Mouse (Mus musculus): ENCODE data around the gene Bysl. TPM values are rescaled to one million over a fixed set of nuclear protein-coding genes. Genes with fewer than 3 reads are reported as not detected.
"Not testable (repeated sequence)": the region's sequence is repeated elsewhere in the genome, so short reads cannot be mapped to it uniquely, and the experiment has no call there.

Gene Bysl
- total and polyA plus RNA-seq, 3 experiments = 69.3 to 85.4 TPM; not detected in 1

- DNase-seq (ENCODE audit: low read depth, low spot score) = no peak
- Histone ChIP-seq H3K4me3 (ENCODE audit: control insufficient read depth in 1 of 2, insufficient read depth in 1 of 2, low read depth in 2 of 2, low read length in 2 of 2) (no peak overlapping the region), H3K4me1 (ENCODE audit: control insufficient read depth in 1 of 2, insufficient read depth in 2 of 2, low read length in 2 of 2) (peaks cover 0 to 9% of the 10 kb centered on the region in 2 experiments; a peak in 1 of 4 replicates), H3K79me2 (ENCODE audit: control insufficient read depth, insufficient read depth, low read length, poor library complexity) (peaks cover 10% of the 10 kb centered on the region), H3K9me3 (replicated peaks; ENCODE audit: insufficient read depth, low read length) (no peaks in the 10 kb centered on the region), H3K36me3 (ENCODE audit: control insufficient read depth in 1 of 2, insufficient read depth in 2 of 2, low read length in 2 of 2) (peaks cover 4 to 9% of the 10 kb centered on the region in 2 experiments), H3K9ac (ENCODE audit: control insufficient read depth, low read depth, low read length, poor library complexity, severe bottlenecking) (no peak overlapping the region), H3K27ac (ENCODE audit: control insufficient read depth, low read depth, low read length) (no peak overlapping the region), H3K27me3 (ENCODE audit: control insufficient read depth in 1 of 2, insufficient read depth in 2 of 2, low read length in 2 of 2) (no peaks in the 10 kb centered on the region)
- no peak for TF ChIP-seq JUND (IDR thresholded peaks at IDR 0.05; ENCODE audit: low read depth, low read length)
- TF ChIP-seq MYB (IDR thresholded peaks at IDR 0.05; ENCODE audit: low read depth, low read length) = no peak
- TF ChIP-seq EP300 (IDR thresholded peaks at IDR 0.05; ENCODE audit: low read depth in 1 of 2, low read length in 2 of 2) = no peak
- TF ChIP-seq BHLHE40 (IDR thresholded peaks at IDR 0.05; ENCODE audit: borderline replicate concordance, low read depth, low read length) = no peak
- no peak for TF ChIP-seq UBTF (IDR thresholded peaks at IDR 0.05; ENCODE audit: borderline replicate concordance, insufficient read depth, low read depth, low read length)
- TF ChIP-seq GATA1 (IDR thresholded peaks at IDR 0.05; ENCODE audit: low read depth, low read length) = no peak
Measured at GRCm38 (mm10) chr17:47625088-47625487, 13.8 kb upstream of the Bysl start.

- not testable (repeated sequence) for H3K4me3 ChIP-seq (ENCODE audit: control insufficient read depth in 1 of 2, insufficient read depth in 1 of 2, low read depth in 2 of 2, low read length in 2 of 2); H3K4me1 ChIP-seq (ENCODE audit: control insufficient read depth in 1 of 2, insufficient read depth in 2 of 2, low read length in 2 of 2); H3K36me3 ChIP-seq (ENCODE audit: control insufficient read depth in 1 of 2, insufficient read depth in 2 of 2, low read length in 2 of 2); H3K9me3 ChIP-seq (replicated peaks; ENCODE audit: insufficient read depth, low read length); H3K27ac ChIP-seq (ENCODE audit: control insufficient read depth, low read depth, low read length); H3K27me3 ChIP-seq (ENCODE audit: control insufficient read depth in 1 of 2, insufficient read depth in 2 of 2, low read length in 2 of 2); H3K9ac ChIP-seq (ENCODE audit: control insufficient read depth, low read depth, low read length, poor library complexity, severe bottlenecking); H3K79me2 ChIP-seq (ENCODE audit: control insufficient read depth, insufficient read depth, low read length, poor library complexity)
- DNase-seq (ENCODE audit: low read depth, low spot score) = peak; percentile 43
- peak in 2 of 3 experiments; percentile 25 to 39; a peak in 2 of 6 replicates for TF ChIP-seq CTCF (IDR thresholded peaks at IDR 0.05 in 2 of 3, conservative IDR thresholded peaks at IDR 0.05 in 1 of 3; ENCODE audit: control insufficient read depth in 1 of 3, insufficient read depth in 1 of 3, low read depth in 2 of 3, low read length in 3 of 3, poor library complexity in 1 of 3, severe bottlenecking in 1 of 3)
Measured at GRCm38 (mm10) chr17:47624572-47624971, 13.3 kb upstream of the Bysl start.

GRCm38 (mm10) chr17:47622912-47623554, 11.7 kb upstream of the Bysl start:
- no peak overlapping the region for H3K27ac ChIP-seq (ENCODE audit: control insufficient read depth, low read depth, low read length)
- H3K4me3 ChIP-seq (ENCODE audit: control insufficient read depth in 1 of 2, insufficient read depth in 1 of 2, low read depth in 2 of 2, low read length in 2 of 2) = no peak overlapping the region
- no peak for TF ChIP-seq MAFK (IDR thresholded peaks at IDR 0.05; ENCODE audit: borderline replicate concordance, low read depth, low read length)
- TF ChIP-seq ZNF384 (IDR thresholded peaks at IDR 0.05; ENCODE audit: low read depth, low read length) = no peak
- TF ChIP-seq TAL1 (IDR thresholded peaks at IDR 0.05; ENCODE audit: low read length) = no peak
- no peak for TF ChIP-seq CHD1 (IDR thresholded peaks at IDR 0.05; ENCODE audit: low read depth, low read length)
- TF ChIP-seq MAZ (IDR thresholded peaks at IDR 0.05; ENCODE audit: low read depth, low read length) = no peak
- TF ChIP-seq RCOR1 (IDR thresholded peaks at IDR 0.05; ENCODE audit: low read depth, low read length) = no peak
- TF ChIP-seq TBP (IDR thresholded peaks at IDR 0.05; ENCODE audit: low read depth, low read length) = no peak
- no peaks in the 10 kb centered on the region for H3K27me3 ChIP-seq (ENCODE audit: control insufficient read depth in 1 of 2, insufficient read depth in 2 of 2, low read length in 2 of 2)
- H3K9me3 ChIP-seq (replicated peaks; ENCODE audit: insufficient read depth, low read length) = no peaks in the 10 kb centered on the region
- H3K36me3 ChIP-seq (ENCODE audit: control insufficient read depth in 1 of 2, insufficient read depth in 2 of 2, low read length in 2 of 2) = peaks cover 13% of the 10 kb centered on the region in 2 experiments
- no peak overlapping the region for H3K9ac ChIP-seq (ENCODE audit: control insufficient read depth, low read depth, low read length, poor library complexity, severe bottlenecking)
- peaks cover 5 to 17% of the 10 kb centered on the region in 2 experiments; a peak in 3 of 4 replicates for H3K4me1 ChIP-seq (ENCODE audit: control insufficient read depth in 1 of 2, insufficient read depth in 2 of 2, low read length in 2 of 2)
- DNase-seq (ENCODE audit: low read depth, low spot score) = no peak
- peaks cover 17% of the 10 kb centered on the region for H3K79me2 ChIP-seq (ENCODE audit: control insufficient read depth, insufficient read depth, low read length, poor library complexity)

Data from MEL (cell line).